Mouse (Mus musculus) forebrain, embryonic 11.5 days (tissue): Measurements from ENCODE around the gene Racgap1. TPM values are rescaled to one million over a fixed set of nuclear protein-coding genes. Genes with fewer than 3 reads are reported as not detected.
A peak's percentile ranks its signal among the peaks of the same experiment; 100 is the strongest.

Experiments
- ATAC-seq: fragments of 200-750 bp; cut with Nextera tagmentation; replicated peaks from 2 replicates; pipeline ENCODE4 v1.8.0; 2017; ENCODE audit warnings: moderate TSS enrichment; ENCODE audit not compliant: low FRiP score
- DNase-seq: peaks from one replicate; pipeline ENCODE4 v3.0.0-alpha.2; 2017; ENCODE audit warnings: low spot score
- H3K27ac ChIP-seq: fragments of 300-500 bp; sonication (generic); 2 replicates; pipeline ENCODE4 v1.5.1; 2014; ENCODE audit warnings: low read depth, low read length
- H3K27me3 ChIP-seq: fragments of 300-500 bp; sonication (generic); 2 replicates; pipeline ENCODE4 v1.6.1; 2014; ENCODE audit warnings: mild to moderate bottlenecking, low read length, mixed read lengths; ENCODE audit not compliant: control insufficient read depth, insufficient read depth
- H3K36me3 ChIP-seq: fragments of 300-500 bp; sonication (generic); 2 replicates; pipeline ENCODE4 v1.6.1; 2014; ENCODE audit warnings: mild to moderate bottlenecking, low read length, moderate library complexity, mixed read lengths; ENCODE audit not compliant: control insufficient read depth, insufficient read depth
- H3K4me1 ChIP-seq: fragments of 300-500 bp; sonication (generic); replicated peaks from 2 replicates; pipeline ENCODE4 v1.6.1; 2014; ENCODE audit warnings: low read length, mixed read lengths; ENCODE audit not compliant: control insufficient read depth, insufficient read depth
- H3K4me2 ChIP-seq: fragments of 300-500 bp; sonication (generic); 2 replicates; pipeline ENCODE4 v1.6.1; 2014; ENCODE audit warnings: low read depth, mild to moderate bottlenecking, low read length, moderate library complexity, mixed read lengths; ENCODE audit not compliant: severe bottlenecking
- H3K4me3 ChIP-seq: fragments of 300-500 bp; sonication (generic); 2 replicates; pipeline ENCODE4 v1.5.1; 2014; ENCODE audit warnings: low read depth, low read length
- H3K9ac ChIP-seq: fragments of 300-500 bp; sonication (generic); 2 replicates; pipeline ENCODE4 v1.6.1; 2014; ENCODE audit warnings: low read length
- H3K9me3 ChIP-seq: fragments of 300-500 bp; sonication (generic); 2 replicates; pipeline ENCODE4 v1.6.1; 2016; ENCODE audit warnings: low read length, mixed read lengths; ENCODE audit not compliant: control insufficient read depth
- WGBS: fragments of 180-500 bp; shearing (Covaris S2); extraction: QIAGEN DNeasy Blood & Tissue Kit; methylation state at CpG from one replicate; pipeline ENCODE4 v1.1.7; 2014; 5-methylcytosine and 5-hydroxymethylcytosine counted together
- polyA plus RNA-seq: library from polyadenylated mRNA; unstranded; fragments of >200 nt; fragmentation: Nextera tagmentation; extraction: Ambion mirVana; gene quantifications from 2 replicates; pipeline ENCODE4 v1.2.1, GENCODE M21; 2014

The Racgap1 gene
- polyA plus RNA-seq, 1 experiment from 2014 or later, result 217 TPM

- Histone ChIP-seq H3K4me2 (no peak overlapping the region), H3K9ac (no peak overlapping the region), H3K4me3 (no peak overlapping the region), H3K4me1 (no peaks in the 10 kb centered on the region), H3K36me3 (no peaks in the 10 kb centered on the region), H3K27me3 (no peaks in the 10 kb centered on the region), H3K27ac (no peak overlapping the region), H3K9me3 (no peaks in the 10 kb centered on the region)
- ATAC-seq (no peak), DNase-seq (no peak)
- WGBS, result 88% methylated on average over 5 of the region's 5 CpGs
Observed at GRCm38 (mm10) chr15:99684156-99684555, 32.7 kb upstream of the Racgap1 start.

- WGBS, result 92% methylated on average over 7 of the region's 7 CpGs
Observed at GRCm38 (mm10) chr15:99682880-99683279, 31.4 kb upstream of the Racgap1 start.

GRCm38 (mm10) chr15:99679008-99679407 lies 27.6 kb upstream of the Racgap1 start:
- H3K9ac ChIP-seq, result no peak overlapping the region
- H3K4me1 ChIP-seq, result no peaks in the 10 kb centered on the region
- no peak for DNase-seq
- no peak for ATAC-seq
- no peak overlapping the region for H3K4me3 ChIP-seq
- 70% methylated on average over 7 of the region's 7 CpGs for WGBS
- H3K36me3 ChIP-seq, result no peaks in the 10 kb centered on the region
- H3K27me3 ChIP-seq, result no peaks in the 10 kb centered on the region
- no peak overlapping the region for H3K4me2 ChIP-seq
- no peaks in the 10 kb centered on the region for H3K9me3 ChIP-seq
- no peak overlapping the region for H3K27ac ChIP-seq

More at GRCm38 (mm10) chr15:99682880-99683279, 31.4 kb upstream of the Racgap1 start:
- DNase-seq, result no peak
- H3K4me2 ChIP-seq, result no peak overlapping the region
- H3K27ac ChIP-seq, result no peak overlapping the region
- H3K9ac ChIP-seq, result no peak overlapping the region
- no peaks in the 10 kb centered on the region for H3K36me3 ChIP-seq
- no peaks in the 10 kb centered on the region for H3K27me3 ChIP-seq
- H3K4me3 ChIP-seq, result no peak overlapping the region
- no peaks in the 10 kb centered on the region for H3K9me3 ChIP-seq
- no peak for ATAC-seq
- H3K4me1 ChIP-seq, result no peaks in the 10 kb centered on the region

GRCm38 (mm10) chr15:99678063-99678800 lies 26.8 kb upstream of the Racgap1 start:
- Histone ChIP-seq H3K36me3 (no peaks in the 10 kb centered on the region), H3K4me2 (no peak overlapping the region), H3K4me3 (no peak overlapping the region), H3K9me3 (no peaks in the 10 kb centered on the region), H3K27me3 (no peaks in the 10 kb centered on the region), H3K27ac (no peak overlapping the region), H3K9ac (no peak overlapping the region), H3K4me1 (no peaks in the 10 kb centered on the region)
- no peak for ATAC-seq
- WGBS, result 13% methylated on average over 13 of the region's 13 CpGs
- peak; percentile 73 for DNase-seq

- Histone ChIP-seq H3K9me3 (no peaks in the 10 kb centered on the region), H3K4me3 (no peak overlapping the region), H3K27ac (0 out of 2 replicates have a peak overlapping the region, but pooled peaks have one; percentile 25), H3K9ac (no peak overlapping the region), H3K4me2 (no peak overlapping the region), H3K4me1 (no peaks in the 10 kb centered on the region), H3K27me3 (peaks cover 2% of the 10 kb centered on the region; the same call in 1 of the 2 replicates), H3K36me3 (no peaks in the 10 kb centered on the region)
- ATAC-seq (peak; percentile 44), DNase-seq (no peak)
- WGBS, result 26% methylated on average over 8 of the region's 8 CpGs
Observed at GRCm38 (mm10) chr15:99677089-99677488, 25.6 kb upstream of the Racgap1 start.

- H3K4me2 ChIP-seq, result no peak overlapping the region
- H3K4me1 ChIP-seq, result 0 out of 2 replicates have a peak, but pooled peaks cover 2% of the 10 kb centered on the region
- DNase-seq, result no peak
- no peak for ATAC-seq
- no peak overlapping the region for H3K9ac ChIP-seq
- 90% methylated on average over 3 of the region's 3 CpGs for WGBS
- no peak overlapping the region for H3K27ac ChIP-seq
- H3K4me3 ChIP-seq, result no peak overlapping the region
- H3K27me3 ChIP-seq, result peaks cover 17% of the 10 kb centered on the region
- no peaks in the 10 kb centered on the region for H3K36me3 ChIP-seq
- H3K9me3 ChIP-seq, result no peaks in the 10 kb centered on the region
Observed at GRCm38 (mm10) chr15:99674866-99675265, 23.4 kb upstream of the Racgap1 start.

- Histone ChIP-seq H3K9me3 (no peaks in the 10 kb centered on the region), H3K9ac (no peak overlapping the region), H3K27ac (no peak overlapping the region), H3K4me3 (no peak overlapping the region), H3K4me1 (peaks cover 8% of the 10 kb centered on the region; the same call in 1 of the 2 replicates), H3K27me3 (peaks cover 23% of the 10 kb centered on the region), H3K4me2 (no peak overlapping the region), H3K36me3 (no peaks in the 10 kb centered on the region)
- 72% methylated on average over 14 of the region's 14 CpGs for WGBS
- DNase-seq, result no peak
- ATAC-seq, result no peak
Observed at GRCm38 (mm10) chr15:99671783-99672182, 20.3 kb upstream of the Racgap1 start.

- Histone ChIP-seq H3K36me3 (no peaks in the 10 kb centered on the region), H3K4me1 (peaks cover 10% of the 10 kb centered on the region; the same call in 1 of the 2 replicates), H3K27ac (no peak overlapping the region), H3K9ac (peak overlapping the region; percentile 80), H3K4me2 (peak overlapping the region; percentile 97), H3K9me3 (no peaks in the 10 kb centered on the region), H3K27me3 (peaks cover 25% of the 10 kb centered on the region), H3K4me3 (peak overlapping the region; percentile 53)
- ATAC-seq, result no peak; the same call in 1 of the 2 replicates
- 14% methylated on average over 12 of the region's 17 CpGs for WGBS
- DNase-seq, result no peak
Observed at GRCm38 (mm10) chr15:99670964-99671670, 19.7 kb upstream of the Racgap1 start.
